Mouse (Mus musculus) ES-E14 (cell line): Measurements from ENCODE around the gene Mdfi. TPM values are rescaled to one million over a fixed set of nuclear protein-coding genes. Genes with fewer than 3 reads are reported as not detected.
A peak's percentile ranks its signal among the peaks of the same experiment; 100 is the strongest.

Experiments used
- DNase-seq: peaks from one replicate; pipeline ENCODE4 v3.0.0-alpha.2; 2013; ENCODE audit warnings: low read depth, low spot score
- H3K27ac ChIP-seq: 2 replicates; pipeline ENCODE4 v1.5.1; 2012; ENCODE audit warnings: low read depth, mild to moderate bottlenecking, low read length, moderate library complexity, mixed read lengths; ENCODE audit not compliant: poor library complexity, insufficient read depth, severe bottlenecking
- H3K36me3 ChIP-seq: 2 replicates; pipeline ENCODE4 v1.6.1; 2012; ENCODE audit warnings: mild to moderate bottlenecking, low read length, moderate library complexity, mixed read lengths; ENCODE audit not compliant: control insufficient read depth, poor library complexity, insufficient read depth, severe bottlenecking
- H3K4me1 ChIP-seq, 2 experiments: fragments of 150-350 bp in 1 of 2; sonication (generic) in 1 of 2; 2 replicates each; pipeline ENCODE4 v1.6.1; 2012; ENCODE audit warnings: low read length in 2 of 2, mild to moderate bottlenecking in 1 of 2, mixed read lengths in 1 of 2; ENCODE audit not compliant: control insufficient read depth in 2 of 2, insufficient read depth in 2 of 2, poor library complexity in 1 of 2
- H3K4me3 ChIP-seq, 2 experiments: fragments of 150-350 bp in 1 of 2; sonication (generic) in 1 of 2; 2 replicates each; pipeline ENCODE4 v1.5.1; 2012; ENCODE audit warnings: low read length in 2 of 2, low read depth in 1 of 2, mild to moderate bottlenecking in 1 of 2, mixed read lengths in 1 of 2; ENCODE audit not compliant: insufficient read depth in 1 of 2, poor library complexity in 1 of 2, severe bottlenecking in 1 of 2
- H3K9ac ChIP-seq: 2 replicates; pipeline ENCODE4 v1.6.1; 2012; ENCODE audit warnings: low read depth, mild to moderate bottlenecking, low read length, mixed read lengths; ENCODE audit not compliant: poor library complexity, insufficient read depth, severe bottlenecking
- H3K9me3 ChIP-seq: fragments of 150-350 bp; sonication (generic); 2 replicates; pipeline ENCODE4 v1.6.1; 2012; ENCODE audit warnings: low read depth, mild to moderate bottlenecking, low read length; ENCODE audit not compliant: control insufficient read depth, insufficient read depth
- CHD2 ChIP-seq: IDR thresholded peaks from 2 replicates; pipeline ENCODE4 v1.6.1; 2014; ENCODE audit warnings: mild to moderate bottlenecking, low read depth, low read length, inconsistent platforms
- HCFC1 ChIP-seq: IDR thresholded peaks from 2 replicates; pipeline ENCODE4 v1.6.1; 2012; ENCODE audit warnings: low read length, inconsistent platforms, borderline replicate concordance; ENCODE audit not compliant: insufficient read depth
- MAFK ChIP-seq: IDR thresholded peaks from 2 replicates; pipeline ENCODE4 v1.6.1; 2014; ENCODE audit warnings: mild to moderate bottlenecking, low read depth, low read length, inconsistent platforms; ENCODE audit not compliant: insufficient read depth
- ZC3H11A ChIP-seq: IDR thresholded peaks from 2 replicates; pipeline ENCODE4 v1.6.1; 2012; ENCODE audit warnings: low read depth, mild to moderate bottlenecking, inconsistent platforms, low read length, borderline replicate concordance
- ZNF384 ChIP-seq: IDR thresholded peaks from 2 replicates; pipeline ENCODE4 v1.6.1; 2012; ENCODE audit warnings: low read depth, low read length, inconsistent platforms
- in situ Hi-C, 2 experiments: fragments of 600-800 bp; cut with MboI; formaldehyde crosslinking; loops; one replicate each; pipeline ENCODE4 v1.15.1; 2025; ENCODE audit warnings: low sequenced_read_pairs in 2 of 2, inconsistent platforms in 1 of 2; ENCODE audit not compliant: unreplicated experiment in 2 of 2
- total RNA-seq: library from RNA; depleted of rRNA; stranded (reverse); fragments of 300-350 nt; gene quantifications from 2 replicates; pipeline ENCODE4 v1.2.3, GENCODE M21; 2012

The Mdfi gene
- total RNA-seq, 1 experiment, result 15.6 TPM

GRCm38 (mm10) chr17:47796968-47797367, 37.5 kb downstream of the Mdfi start:
- Histone ChIP-seq H3K4me1 (peaks cover 7 to 26% of the 10 kb centered on the region in 2 experiments), H3K36me3 (no peaks in the 10 kb centered on the region), H3K4me3 (no peak overlapping the region), H3K27ac (no peak overlapping the region), H3K9me3 (no peaks in the 10 kb centered on the region), H3K9ac (no peak overlapping the region)
- in situ Hi-C loops, result loop anchor here in 1 of 2 experiments (10.0 kb wide), 1 partner anchor 298 kb away; no protein-coding TSS in a partner anchor
- TF ChIP-seq ZNF384 (no peak), ZC3H11A (no peak)
- DNase-seq, result no peak

DNA sequence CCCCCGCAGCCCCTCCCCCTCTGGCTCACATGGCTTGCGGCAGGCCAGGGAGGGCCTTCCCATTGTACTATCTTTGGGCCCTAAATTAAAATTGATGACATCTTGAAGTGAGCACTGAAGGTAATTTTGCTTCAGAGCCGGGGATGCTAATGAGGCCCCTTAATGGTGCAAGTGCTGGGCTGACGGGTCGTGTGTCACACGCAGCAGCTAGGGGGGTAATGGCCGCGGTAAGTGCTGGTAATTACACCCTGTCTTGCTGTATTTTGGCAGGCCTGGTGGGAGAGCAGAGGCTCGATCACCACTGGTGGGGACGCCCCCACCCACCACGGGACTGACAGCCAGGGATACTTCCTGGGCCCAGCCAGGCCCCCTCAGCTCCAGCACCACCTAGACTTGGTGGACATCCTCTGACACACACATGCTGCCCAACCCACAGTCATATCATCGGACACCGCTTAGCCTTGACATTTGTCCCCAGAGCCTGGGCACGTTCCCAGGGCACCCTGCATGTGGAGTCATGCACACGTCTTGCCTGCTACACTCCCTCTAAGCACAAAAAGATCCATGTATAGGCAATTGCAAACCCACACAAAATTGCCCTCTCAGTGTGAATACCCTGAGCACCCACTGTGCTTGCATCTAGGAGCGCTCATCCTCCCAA, 38.2 kb downstream of the Mdfi start:
- TF ChIP-seq MAFK (no peak), HCFC1 (no peak), ZC3H11A (no peak), CHD2 (no peak), ZNF384 (no peak)
- H3K27ac ChIP-seq, result no peak overlapping the region
- H3K36me3 ChIP-seq, result no peaks in the 10 kb centered on the region; the same call in 1 of the 2 replicates
- in situ Hi-C loops, result loop anchor here in 1 of 2 experiments (10.0 kb wide), 1 partner anchor 299 kb away; no protein-coding TSS in a partner anchor
- H3K4me3 ChIP-seq, result no peak overlapping the region
- H3K9me3 ChIP-seq, result no peaks in the 10 kb centered on the region
- H3K4me1 ChIP-seq, result peaks cover 7 to 32% of the 10 kb centered on the region in 2 experiments
- DNase-seq, result no peak
- H3K9ac ChIP-seq, result no peak overlapping the region

- Histone ChIP-seq H3K4me1 (peaks cover 7 to 34% of the 10 kb centered on the region in 2 experiments), H3K9me3 (no peaks in the 10 kb centered on the region), H3K4me3 (no peak overlapping the region), H3K27ac (no peak overlapping the region), H3K36me3 (peaks cover 3% of the 10 kb centered on the region; the same call in 1 of the 2 replicates), H3K9ac (no peak overlapping the region)
- in situ Hi-C loops, result loop anchor here in 1 of 2 experiments (10.0 kb wide), 1 partner anchor 299 kb away; no protein-coding TSS in a partner anchor
- TF ChIP-seq ZNF384 (no peak), MAFK (no peak), ZC3H11A (no peak), HCFC1 (no peak), CHD2 (no peak)
- peak; percentile 65 for DNase-seq
Observed at GRCm38 (mm10) chr17:47795446-47795845, 39.0 kb downstream of the Mdfi start.

- no peak for DNase-seq
- Histone ChIP-seq H3K9me3 (no peaks in the 10 kb centered on the region), H3K9ac (peak overlapping the region; percentile 12; the same call in 1 of the 2 replicates), H3K4me3 (no peak overlapping the region), H3K4me1 (peaks cover 7 to 40% of the 10 kb centered on the region in 2 experiments), H3K27ac (no peak overlapping the region; the same call in 1 of the 2 replicates), H3K36me3 (peaks cover 10% of the 10 kb centered on the region; the same call in 1 of the 2 replicates)
- in situ Hi-C loops, result loop anchor here in 1 of 2 experiments (10.0 kb wide), 1 partner anchor 301 kb away; no protein-coding TSS in a partner anchor
- no peak for TF ChIP-seq CHD2
- TF ChIP-seq ZC3H11A, result peak; percentile 28; the same call in 1 of the 2 replicates
- no peak for TF ChIP-seq ZNF384
Observed at GRCm38 (mm10) chr17:47793377-47793776, 41.1 kb downstream of the Mdfi start.
